Mouse (Mus musculus): ENCODE measurements around the gene Gm4070.
"Not testable (repeated sequence)": the region's sequence is repeated elsewhere in the genome, so short reads cannot be mapped to it uniquely, and the experiment has no call there.

The Gm4070 gene

DNA sequence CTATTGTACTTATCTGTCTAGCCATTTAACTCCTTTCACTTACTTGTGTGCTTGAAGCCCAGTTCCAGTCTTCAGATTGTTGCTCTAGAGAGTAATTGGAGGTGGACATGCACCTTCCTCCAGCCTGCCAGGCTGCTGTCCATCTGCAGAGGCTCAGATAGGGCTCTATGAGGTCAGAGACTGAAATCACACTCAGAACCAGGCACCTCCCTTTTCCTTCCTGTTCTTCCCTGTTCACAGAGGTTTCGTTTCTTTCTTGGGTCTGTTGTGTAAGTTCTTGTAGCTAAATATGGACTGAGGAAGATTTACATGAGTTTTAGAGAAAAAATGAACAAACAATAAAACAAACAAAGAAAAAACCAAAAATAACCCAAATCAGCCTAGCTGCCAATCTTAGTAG lies at the start of gene Gm4070:
Gene Gm4070, minus strand, starts transcription at position 156 of the 400 bp plus-strand sequence.
- not testable (repeated sequence) for DNase-seq (ENCODE audit: low read depth, low spot score); H3K27me3 ChIP-seq (ENCODE audit: control insufficient read depth, insufficient read depth, low read length, poor library complexity, severe bottlenecking); H3K36me3 ChIP-seq (ENCODE audit: control insufficient read depth, insufficient read depth, low read length, poor library complexity, severe bottlenecking)

DNA sequence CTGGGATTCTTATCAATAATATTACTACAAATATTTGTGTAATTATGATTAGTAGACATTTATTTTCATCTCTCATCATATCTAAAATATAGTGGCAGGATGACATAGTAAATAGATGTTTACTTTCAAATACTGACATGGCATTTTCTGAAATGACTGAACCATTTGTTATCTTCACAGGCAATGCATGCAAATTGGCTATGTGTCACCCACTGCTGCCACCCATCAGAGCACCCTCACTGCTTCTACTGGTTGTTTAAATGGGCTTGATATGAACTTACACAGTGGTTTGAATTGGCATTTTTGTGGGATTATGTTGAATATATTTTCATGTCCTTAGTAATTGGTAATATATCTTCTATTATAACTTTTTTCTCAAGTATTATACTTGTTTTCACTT lies 773 bp upstream of the Gm4070 start:
- not testable (repeated sequence) for H3K36me3 ChIP-seq (ENCODE audit: control insufficient read depth, insufficient read depth, low read length, poor library complexity, severe bottlenecking); DNase-seq (ENCODE audit: low read depth, low spot score); H3K27me3 ChIP-seq (ENCODE audit: control insufficient read depth, insufficient read depth, low read length, poor library complexity, severe bottlenecking)

- H3K36me3 ChIP-seq (ENCODE audit: control insufficient read depth, insufficient read depth, low read length, poor library complexity, severe bottlenecking); H3K27me3 ChIP-seq (ENCODE audit: control insufficient read depth, insufficient read depth, low read length, poor library complexity, severe bottlenecking); DNase-seq (ENCODE audit: low read depth, low spot score): not testable (repeated sequence)
These were observed 1.4 kb downstream of the Gm4070 start for GRCm38 (mm10) chr7:105952408-105952807.

DNA sequence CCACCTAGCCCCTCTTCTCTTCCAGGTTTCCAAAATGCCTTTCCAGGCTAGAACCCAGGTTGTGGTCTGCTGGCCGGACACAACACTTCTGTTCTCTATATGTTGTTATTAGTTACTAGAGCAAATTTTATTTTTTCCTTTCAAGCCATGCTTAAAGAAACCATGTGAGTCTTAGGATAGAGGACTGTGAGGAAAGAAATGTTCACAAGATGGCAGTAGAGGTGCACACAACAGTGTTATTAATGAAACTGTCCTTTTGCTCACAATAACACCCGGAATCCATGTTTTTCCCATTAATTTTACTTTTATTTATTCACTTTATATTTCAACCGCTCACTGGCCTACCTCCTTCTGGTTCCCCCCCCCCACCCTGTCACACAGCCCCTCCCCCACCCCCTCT lies 8.5 kb downstream of the Gm4070 start:
- not testable (repeated sequence) for H3K36me3 ChIP-seq (ENCODE audit: control insufficient read depth, insufficient read depth, low read length, poor library complexity, severe bottlenecking); H3K27me3 ChIP-seq (ENCODE audit: control insufficient read depth, insufficient read depth, low read length, poor library complexity, severe bottlenecking); DNase-seq (ENCODE audit: low read depth, low spot score)

GRCm38 (mm10) chr7:105932132-105932531 lies 21.6 kb downstream of the Gm4070 start:
- not testable (repeated sequence) for H3K36me3 ChIP-seq (ENCODE audit: control insufficient read depth, insufficient read depth, low read length, poor library complexity, severe bottlenecking); DNase-seq (ENCODE audit: low read depth, low spot score); H3K27me3 ChIP-seq (ENCODE audit: control insufficient read depth, insufficient read depth, low read length, poor library complexity, severe bottlenecking)

- not testable (repeated sequence) for DNase-seq (ENCODE audit: low read depth, low spot score); H3K36me3 ChIP-seq (ENCODE audit: control insufficient read depth, insufficient read depth, low read length, poor library complexity, severe bottlenecking); H3K27me3 ChIP-seq (ENCODE audit: control insufficient read depth, insufficient read depth, low read length, poor library complexity, severe bottlenecking)
These were observed 70.0 kb downstream of the Gm4070 start for GRCm38 (mm10) chr7:105883588-105884336.

GRCm38 (mm10) chr7:105879717-105880484 lies 73.9 kb downstream of the Gm4070 start:
- not testable (repeated sequence) for H3K36me3 ChIP-seq (ENCODE audit: control insufficient read depth, insufficient read depth, low read length, poor library complexity, severe bottlenecking); H3K27me3 ChIP-seq (ENCODE audit: control insufficient read depth, insufficient read depth, low read length, poor library complexity, severe bottlenecking); DNase-seq (ENCODE audit: low read depth, low spot score)

- H3K27me3 ChIP-seq (ENCODE audit: control insufficient read depth, insufficient read depth, low read length, poor library complexity, severe bottlenecking); DNase-seq (ENCODE audit: low read depth, low spot score); H3K36me3 ChIP-seq (ENCODE audit: control insufficient read depth, insufficient read depth, low read length, poor library complexity, severe bottlenecking): not testable (repeated sequence)
These were observed 97.8 kb downstream of the Gm4070 start for GRCm38 (mm10) chr7:105855718-105856560.

All from splenic B cell, adult 2 months (primary cell).